Comparison of ENCODE assay signal across 8 mouse cellular contexts in genomic region chr8:122576648-122577022, GRCm38 (mm10). TPM values are rescaled to one million over a fixed set of nuclear protein-coding genes. Genes with fewer than 3 reads are reported as not detected.
A peak's percentile ranks its signal among the peaks of the same experiment; 100 is the strongest.
DNase-seq lines count a peak whose midpoint lies in the region; ATAC-seq and TF ChIP-seq lines count a peak whose summit lies in the region.

Aprt (minus strand) TSS chr8:122576909.

- H3K4me3 ChIP-seq in ES-Bruce4 (ENCODE audit: low read depth, low read length): peak within 1 kb of the TSS; percentile 93
- H3K4me3 ChIP-seq in forebrain, embryonic 13.5 days: peak within 1 kb of the TSS; percentile 66
- H3K4me3 ChIP-seq in liver, postnatal 0 days (ENCODE audit: low read depth, low read length): peak within 1 kb of the TSS; percentile 70
- peak within 1 kb of the TSS; percentile 60 for H3K4me3 ChIP-seq in neural tube, embryonic 14.5 days (ENCODE audit: low read depth, low read length)

- TF ChIP-seq EP300 in ES-Bruce4 (IDR thresholded peaks at IDR 0.05; ENCODE audit: insufficient read depth, low read depth, low read length): peak; percentile 49; the same call in 1 of the 2 replicates
- TF ChIP-seq EP300 in liver, postnatal 0 days (IDR thresholded peaks at IDR 0.05; ENCODE audit: low read depth): no peak

- peak; percentile 91 to 93 for DNase-seq in heart, postnatal 10 days
- no peak for DNase-seq in large intestine, adult 2 months (ENCODE audit: low read depth, low spot score)
- peak; percentile 97 for DNase-seq in liver, postnatal 0 days
- peak; percentile 97 for DNase-seq in testis, postnatal 10 days (ENCODE audit: low spot score)

- WGBS in forebrain, embryonic 13.5 days: under 1% methylated on average over 39 of the region's 39 CpGs
- under 1% methylated on average over 39 of the region's 39 CpGs for WGBS in large intestine, adult 2 months
- under 1% methylated on average over 39 of the region's 39 CpGs for WGBS in liver, postnatal 0 days (ENCODE audit: insufficient replicate concordance)
- under 1% methylated on average over 39 of the region's 39 CpGs for WGBS in neural tube, embryonic 14.5 days

- peaks cover 22% of the 10 kb centered on the region for H3K36me3 ChIP-seq in ES-Bruce4 (ENCODE audit: control insufficient read depth, insufficient read depth, low read length, poor library complexity, severe bottlenecking)
- peaks cover 19% of the 10 kb centered on the region for H3K36me3 ChIP-seq in forebrain, embryonic 13.5 days (ENCODE audit: poor library complexity, severe bottlenecking)
- H3K36me3 ChIP-seq in liver, postnatal 0 days (replicated peaks; ENCODE audit: insufficient read depth, low read length): peaks cover 16% of the 10 kb centered on the region
- H3K36me3 ChIP-seq in neural tube, embryonic 14.5 days (ENCODE audit: control insufficient read depth, insufficient read depth, low read length): 0 out of 2 replicates have a peak, but pooled peaks cover 6% of the 10 kb centered on the region

- no peaks in the 10 kb centered on the region for H3K9me3 ChIP-seq in ES-Bruce4 (replicated peaks; ENCODE audit: control insufficient read depth, insufficient read depth, low read length, poor library complexity, severe bottlenecking)
- H3K9me3 ChIP-seq in forebrain, embryonic 13.5 days (replicated peaks): no peaks in the 10 kb centered on the region
- H3K9me3 ChIP-seq in liver, postnatal 0 days (ENCODE audit: low read length): no peaks in the 10 kb centered on the region
- H3K9me3 ChIP-seq in neural tube, embryonic 14.5 days (ENCODE audit: control insufficient read depth, low read length): no peaks in the 10 kb centered on the region

- H3K4me2 ChIP-seq in forebrain, embryonic 13.5 days: peak within 1 kb of the TSS; percentile 92
- H3K4me2 ChIP-seq in liver, postnatal 0 days (ENCODE audit: low read depth, low read length): peak within 1 kb of the TSS; percentile 87
- H3K4me2 ChIP-seq in neural tube, embryonic 14.5 days (ENCODE audit: low read depth, low read length): peak within 1 kb of the TSS; percentile 95

- H3K27me3 ChIP-seq in ES-Bruce4 (ENCODE audit: control insufficient read depth, insufficient read depth, low read length, poor library complexity, severe bottlenecking): no peaks in the 10 kb centered on the region
- no peaks in the 10 kb centered on the region for H3K27me3 ChIP-seq in forebrain, embryonic 13.5 days
- H3K27me3 ChIP-seq in liver, postnatal 0 days (ENCODE audit: insufficient read depth, low read length): no peaks in the 10 kb centered on the region
- no peaks in the 10 kb centered on the region for H3K27me3 ChIP-seq in neural tube, embryonic 14.5 days (ENCODE audit: control insufficient read depth, insufficient read depth, low read length)

- peak; percentile 86 for ATAC-seq in cerebellum, adult (ENCODE audit: insufficient number of reproducible peaks, low FRiP score, low TSS enrichment)
- peak; percentile 95 for ATAC-seq in forebrain, embryonic 13.5 days
- ATAC-seq in liver, postnatal 0 days: peak; percentile 81
- peak; percentile 88 for ATAC-seq in neural tube, embryonic 14.5 days (ENCODE audit: low read depth)

- peak; percentile 93 for TF ChIP-seq POLR2A in ES-Bruce4 (IDR thresholded peaks at IDR 0.05; ENCODE audit: insufficient read depth, low read length)

- peaks cover 14% of the 10 kb centered on the region for H3K4me1 ChIP-seq in ES-Bruce4 (ENCODE audit: control insufficient read depth, insufficient read depth, low read length)
- H3K4me1 ChIP-seq in forebrain, embryonic 13.5 days: peaks cover 34% of the 10 kb centered on the region
- H3K4me1 ChIP-seq in liver, postnatal 0 days (ENCODE audit: insufficient read depth): peaks cover 22% of the 10 kb centered on the region
- H3K4me1 ChIP-seq in neural tube, embryonic 14.5 days (ENCODE audit: control insufficient read depth, insufficient read depth, low read length): peaks cover 17% of the 10 kb centered on the region

- no peak for TF ChIP-seq CTCF in ES-Bruce4 (IDR thresholded peaks at IDR 0.05; ENCODE audit: low read depth, low read length)
- no peak for TF ChIP-seq CTCF in liver, postnatal 0 days (IDR thresholded peaks at IDR 0.05; ENCODE audit: low read depth)

- peak within 1 kb of the TSS; percentile 91 for H3K9ac ChIP-seq in ES-Bruce4 (ENCODE audit: low read depth, poor library complexity, severe bottlenecking)
- H3K9ac ChIP-seq in forebrain, embryonic 13.5 days: peak within 1 kb of the TSS; percentile 89
- H3K9ac ChIP-seq in liver, postnatal 0 days (replicated peaks): peak within 1 kb of the TSS; percentile 86
- peak within 1 kb of the TSS; percentile 65 for H3K9ac ChIP-seq in neural tube, embryonic 14.5 days (replicated peaks; ENCODE audit: low read depth, low read length)

- H3K27ac ChIP-seq in ES-Bruce4 (ENCODE audit: insufficient read depth, low read length): peak within 1 kb of the TSS; percentile 83
- H3K27ac ChIP-seq in forebrain, embryonic 13.5 days: peak within 1 kb of the TSS; percentile 57
- H3K27ac ChIP-seq in liver, postnatal 0 days (ENCODE audit: low read depth): peak within 1 kb of the TSS; percentile 84
- peak within 1 kb of the TSS; percentile 52 for H3K27ac ChIP-seq in neural tube, embryonic 14.5 days (ENCODE audit: low read depth, low read length)

- intact Hi-C loops in heart, postnatal 10 days (cut with DNase I): no loop called here

RNA-seq across cellular contexts. Expression of gene Aprt, which starts in this region (rescaled TPM):
- polyA plus RNA-seq in ES-Bruce4 (2011; ENCODE audit: insufficient read depth, insufficient read length, low read depth, missing spikeins): 325 and 344 TPM in 2 replicates
- 193 and 198 TPM in 2 replicates for polyA plus RNA-seq in forebrain, embryonic 13.5 days (2015; fragmentation: Nextera tagmentation; extraction: Ambion mirVana)
- 10 to 100 TPM; 37.9 to 41.8 TPM for total RNA-seq in heart, postnatal 10 days (2021)
- polyA plus RNA-seq in large intestine, adult 2 months (2012; rRNA removed): 318 and 399 TPM in 2 replicates
- polyA plus RNA-seq in liver, postnatal 0 days (2015; fragmentation: Nextera tagmentation; extraction: Ambion mirVana): 223 and 249 TPM in 2 replicates
- polyA plus RNA-seq in neural tube, embryonic 14.5 days (2014; fragmentation: Nextera tagmentation; extraction: Ambion mirVana): 170 and 179 TPM in 2 replicates
